Mouse (Mus musculus) midbrain, postnatal 0 days (tissue): ENCODE measurements around the gene H2al1j. TPM values are rescaled to one million over a fixed set of nuclear protein-coding genes. Genes with fewer than 3 reads are reported as not detected.

Source experiments
- ATAC-seq: fragments of 200-750 bp; cut with Nextera tagmentation; 2 replicates; pipeline ENCODE4 v1.8.0; 2017; ENCODE audit warnings: moderate number of reproducible peaks, mild to moderate bottlenecking, moderate TSS enrichment, moderate library complexity; ENCODE audit not compliant: low FRiP score
- DNase-seq: peaks from one replicate; pipeline ENCODE4 v3.0.0-alpha.2; 2015; ENCODE audit warnings: low spot score
- H3K27ac ChIP-seq: fragments of 300-500 bp; sonication (generic); 2 replicates; pipeline ENCODE4 v1.5.1; 2014; ENCODE audit warnings: low read depth, mild to moderate bottlenecking, low read length, mixed read lengths
- H3K27me3 ChIP-seq: fragments of 300-500 bp; sonication (generic); 2 replicates; pipeline ENCODE4 v1.6.1; 2014; ENCODE audit warnings: low read length, control low read depth, mixed read lengths; ENCODE audit not compliant: insufficient read depth
- H3K36me3 ChIP-seq: fragments of 300-500 bp; sonication (generic); 2 replicates; pipeline ENCODE4 v1.6.1; 2014; ENCODE audit warnings: low read length, control low read depth, mixed read lengths; ENCODE audit not compliant: insufficient read depth
- H3K4me1 ChIP-seq: fragments of 300-500 bp; sonication (generic); 2 replicates; pipeline ENCODE4 v1.6.1; 2014; ENCODE audit warnings: mild to moderate bottlenecking, control low read depth, antibody characterized with exemption, low read length, mixed read lengths; ENCODE audit not compliant: insufficient read depth
- H3K4me2 ChIP-seq: fragments of 300-500 bp; sonication (generic); 2 replicates; pipeline ENCODE4 v1.6.1; 2014; ENCODE audit warnings: low read depth, mild to moderate bottlenecking, low read length, mixed read lengths; ENCODE audit not compliant: poor library complexity, severe bottlenecking
- H3K4me3 ChIP-seq: fragments of 300-500 bp; sonication (generic); 2 replicates; pipeline ENCODE4 v1.5.1; 2014; ENCODE audit warnings: low read depth, mild to moderate bottlenecking, low read length, moderate library complexity
- H3K9ac ChIP-seq: fragments of 300-500 bp; sonication (generic); replicated peaks from 2 replicates; pipeline ENCODE4 v1.6.1; 2014; ENCODE audit warnings: mild to moderate bottlenecking, low read length, moderate library complexity, mixed read lengths; ENCODE audit not compliant: poor library complexity, severe bottlenecking
- H3K9me3 ChIP-seq: fragments of 300-500 bp; sonication (generic); 2 replicates; pipeline ENCODE4 v1.6.1; 2016; ENCODE audit warnings: low read length, control low read depth
- CTCF ChIP-seq: IDR thresholded peaks from 2 replicates; pipeline ENCODE4 v1.5.1; 2016; ENCODE audit warnings: antibody characterized with exemption, mild to moderate bottlenecking
- WGBS: fragments of 180-500 bp; shearing (Covaris S2); extraction: QIAGEN DNeasy Blood & Tissue Kit; methylation state at CpG from one replicate; pipeline ENCODE4 v1.1.7; 2014; 5-methylcytosine and 5-hydroxymethylcytosine counted together
- polyA plus RNA-seq: library from polyadenylated mRNA; unstranded; fragments of >200 nt; fragmentation: Nextera tagmentation; extraction: Ambion mirVana; gene quantifications from 2 replicates; pipeline ENCODE4 v1.2.1, GENCODE M21; 2015
- total RNA-seq: library from RNA; depleted of rRNA; stranded (reverse); fragments of >200 nt; gene quantifications from 2 replicates; pipeline ENCODE4 v1.2.3, GENCODE M21; 2014; rRNA removed

H2al1j gene
- total and polyA plus RNA-seq, 2 experiments from 2014 or later: not detected

DNA sequence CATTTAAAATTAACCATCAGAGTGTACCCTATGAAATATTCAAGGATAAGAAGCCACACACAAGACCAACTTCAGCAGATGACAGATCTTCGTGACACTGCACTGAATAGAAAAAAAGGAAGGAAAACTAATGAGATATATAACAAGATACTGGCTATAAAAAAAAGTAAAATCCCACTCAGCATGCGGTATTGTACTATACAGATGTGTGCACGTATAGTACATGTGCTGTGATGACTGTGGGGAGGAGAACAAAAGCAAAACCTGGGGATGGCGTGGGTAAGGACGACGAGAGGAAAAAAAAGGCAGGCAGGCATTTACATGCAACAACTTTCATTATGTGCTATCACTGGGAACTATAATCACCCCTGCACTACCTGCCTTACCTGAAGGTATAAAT, 33.2 kb downstream of the H2al1j start:
- no peak for ATAC-seq
- TF ChIP-seq CTCF: no peak
- WGBS: 66% methylated on average over 6 of the region's 6 CpGs
- Histone ChIP-seq H3K9me3 (no peaks in the 10 kb centered on the region), H3K4me2 (no peak overlapping the region), H3K27me3 (no peaks in the 10 kb centered on the region), H3K27ac (no peak overlapping the region), H3K4me3 (no peak overlapping the region), H3K4me1 (no peaks in the 10 kb centered on the region), H3K36me3 (no peaks in the 10 kb centered on the region), H3K9ac (no peak overlapping the region)
- no peak for DNase-seq

DNA sequence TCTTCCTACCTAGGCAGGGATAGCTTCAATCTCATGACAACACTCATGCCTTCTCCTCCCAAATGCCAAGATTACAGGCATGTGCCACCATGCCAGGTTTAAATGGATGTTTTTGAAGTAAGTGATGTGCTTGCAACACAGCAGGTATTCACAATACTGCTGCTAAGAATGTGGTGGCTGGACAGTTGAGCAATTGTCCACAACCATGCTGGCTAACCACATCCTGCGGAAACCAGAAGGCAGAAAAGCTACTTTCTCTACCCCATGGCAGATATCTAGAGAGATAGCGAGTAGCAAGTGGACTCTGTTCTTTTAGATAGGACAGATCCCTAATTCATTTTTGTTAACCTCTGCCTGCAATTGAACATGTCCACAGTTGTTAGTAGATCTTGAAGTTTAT, 33.6 kb downstream of the H2al1j start:
- no peak for TF ChIP-seq CTCF
- ATAC-seq (no peak), DNase-seq (no peak)
- H3K4me1 ChIP-seq: no peaks in the 10 kb centered on the region
- WGBS: 88% methylated on average over 2 of the region's 2 CpGs
- H3K27ac ChIP-seq: no peak overlapping the region
- H3K27me3 ChIP-seq: no peaks in the 10 kb centered on the region
- no peaks in the 10 kb centered on the region for H3K36me3 ChIP-seq
- no peaks in the 10 kb centered on the region for H3K9me3 ChIP-seq
- no peak overlapping the region for H3K9ac ChIP-seq
- H3K4me2 ChIP-seq: no peak overlapping the region
- no peak overlapping the region for H3K4me3 ChIP-seq

DNA sequence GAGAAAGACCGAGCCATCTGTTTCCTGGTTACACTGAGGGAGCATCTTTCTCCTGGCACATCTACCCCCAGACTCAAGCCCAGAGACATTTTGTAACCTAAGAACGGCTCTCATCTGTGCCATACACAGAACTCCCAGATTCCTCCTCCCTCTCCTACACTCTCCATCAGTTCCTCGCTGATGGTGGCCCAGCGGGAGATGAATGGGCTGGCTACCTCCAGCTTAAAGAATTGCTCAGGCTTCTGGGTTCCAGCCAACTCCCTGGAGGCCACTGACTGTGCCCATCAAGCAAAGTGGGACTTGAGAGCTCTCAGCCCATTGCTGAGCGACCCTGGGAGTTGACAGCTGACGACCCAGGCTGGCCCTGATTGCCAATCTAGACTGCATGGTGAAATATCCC, 36.3 kb downstream of the H2al1j start:
- no peaks in the 10 kb centered on the region for H3K36me3 ChIP-seq
- no peaks in the 10 kb centered on the region for H3K9me3 ChIP-seq
- no peak overlapping the region for H3K4me3 ChIP-seq
- H3K4me1 ChIP-seq: no peaks in the 10 kb centered on the region
- no peak overlapping the region for H3K27ac ChIP-seq
- no peak overlapping the region for H3K9ac ChIP-seq
- WGBS: 54% methylated on average over 6 of the region's 6 CpGs
- peak; percentile 62 for DNase-seq
- no peak for ATAC-seq
- no peak for TF ChIP-seq CTCF
- H3K27me3 ChIP-seq: no peaks in the 10 kb centered on the region
- H3K4me2 ChIP-seq: no peak overlapping the region

DNA sequence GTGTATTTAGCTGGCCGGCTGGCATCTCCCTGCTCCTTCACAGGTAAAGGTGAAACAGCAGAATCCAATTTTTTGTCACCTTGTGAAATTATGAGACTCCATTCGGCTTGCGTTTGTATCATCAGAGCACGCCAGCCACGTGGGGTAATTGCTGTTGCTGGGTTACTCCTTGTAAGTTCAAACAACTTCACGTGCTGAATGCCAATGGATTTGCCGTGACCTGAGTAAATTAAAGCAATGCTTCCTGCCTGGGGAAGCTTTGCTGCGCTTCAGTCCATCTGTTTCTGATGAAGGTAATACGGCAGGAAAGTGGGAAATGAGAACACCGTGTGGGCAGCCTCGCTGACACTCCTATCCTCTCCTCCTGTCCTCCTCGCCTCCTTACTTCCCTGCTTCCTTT, 37.5 kb downstream of the H2al1j start:
- ATAC-seq: no peak
- WGBS: 47% methylated on average over 12 of the region's 12 CpGs

More for the DNA sequence above, 37.5 kb downstream of the H2al1j start:
- Histone ChIP-seq H3K4me3 (no peak overlapping the region), H3K4me2 (no peak overlapping the region), H3K9me3 (no peaks in the 10 kb centered on the region), H3K36me3 (no peaks in the 10 kb centered on the region), H3K9ac (no peak overlapping the region), H3K27me3 (no peaks in the 10 kb centered on the region), H3K27ac (no peak overlapping the region), H3K4me1 (no peaks in the 10 kb centered on the region)
- no peak for TF ChIP-seq CTCF
- DNase-seq: peak; percentile 31

Other genes starting within 250 kb of the H2al1j start
- gene H2al1a, start 28.6 kb upstream of the H2al1j start, total RNA-seq: not detected in 2 replicates
- not detected in 2 replicates for gene H2al1a, start 28.6 kb upstream of the H2al1j start, polyA plus RNA-seq
- gene H2al1b, start 25.4 kb upstream of the H2al1j start, total RNA-seq: not detected in 2 replicates
- not detected in 2 replicates for gene H2al1b, start 25.4 kb upstream of the H2al1j start, polyA plus RNA-seq
- not detected in 2 replicates for gene H2al1c, start 22.2 kb upstream of the H2al1j start, total RNA-seq
- not detected in 2 replicates for gene H2al1c, start 22.2 kb upstream of the H2al1j start, polyA plus RNA-seq
- not detected in 2 replicates for gene H2al1d, start 19.0 kb upstream of the H2al1j start, total RNA-seq
- not detected in 2 replicates for gene H2al1d, start 19.0 kb upstream of the H2al1j start, polyA plus RNA-seq
- not detected in 2 replicates for gene H2al1e, start 15.9 kb upstream of the H2al1j start, total RNA-seq
- gene H2al1e, start 15.9 kb upstream of the H2al1j start, polyA plus RNA-seq: not detected in 2 replicates
- gene H2al1f, start 12.7 kb upstream of the H2al1j start, total RNA-seq: not detected in 2 replicates
- not detected in 2 replicates for gene H2al1f, start 12.7 kb upstream of the H2al1j start, polyA plus RNA-seq
- gene H2al1g, start 9.6 kb upstream of the H2al1j start, total RNA-seq: not detected in 2 replicates
- gene H2al1g, start 9.6 kb upstream of the H2al1j start, polyA plus RNA-seq: not detected in 2 replicates
- not detected in 2 replicates for gene H2al1h, start 6.3 kb upstream of the H2al1j start, total RNA-seq
- not detected in 2 replicates for gene H2al1h, start 6.3 kb upstream of the H2al1j start, polyA plus RNA-seq
- not detected in 2 replicates for gene H2al1i, start 3.2 kb upstream of the H2al1j start, total RNA-seq
- not detected in 2 replicates for gene H2al1i, start 3.2 kb upstream of the H2al1j start, polyA plus RNA-seq